Mouse (Mus musculus) cerebral cortex, adult 2 months (tissue): ENCODE results near the gene Wt1.

Experiments
- WGBS: fragments of 180-500 bp; shearing (Covaris S2); methylation state at CpG from one replicate; pipeline ENCODE4 v1.1.7; 2018; 5-methylcytosine and 5-hydroxymethylcytosine counted together

Gene Wt1

GRCm38 (mm10) chr2:105185140-105185539 is 58.8 kb downstream of the Wt1 start:
- 88% methylated on average over 3 of the region's 3 CpGs for WGBS

GRCm38 (mm10) chr2:105185768-105186529 is 59.6 kb downstream of the Wt1 start:
- WGBS, result 76% methylated on average over 13 of the region's 13 CpGs

- 80% methylated on average over 5 of the region's 5 CpGs for WGBS
These were observed 60.3 kb downstream of the Wt1 start for GRCm38 (mm10) chr2:105186591-105186990.

GRCm38 (mm10) chr2:105188182-105188581 is 61.9 kb downstream of the Wt1 start:
- 77% methylated on average over 10 of the region's 10 CpGs for WGBS

GRCm38 (mm10) chr2:105189352-105189751 is 63.0 kb downstream of the Wt1 start:
- WGBS, result 33% methylated on average over 5 of the region's 5 CpGs

GRCm38 (mm10) chr2:105200152-105200551 is 73.8 kb downstream of the Wt1 start:
- 58% methylated on average over 8 of the region's 8 CpGs for WGBS

GRCm38 (mm10) chr2:105206563-105207174 is 80.3 kb downstream of the Wt1 start:
- WGBS, result 93% methylated on average over 9 of the region's 9 CpGs

- 69% methylated on average over 7 of the region's 7 CpGs for WGBS
These were observed 86.5 kb downstream of the Wt1 start for GRCm38 (mm10) chr2:105212839-105213238.

- 54% methylated on average over 8 of the region's 8 CpGs for WGBS
These were observed 89.6 kb downstream of the Wt1 start for GRCm38 (mm10) chr2:105215914-105216313.

- WGBS, result 91% methylated on average over 5 of the region's 5 CpGs
These were observed 92.9 kb downstream of the Wt1 start for GRCm38 (mm10) chr2:105219229-105219628.

GRCm38 (mm10) chr2:105219664-105220063 is 93.3 kb downstream of the Wt1 start:
- WGBS, result 58% methylated on average over 8 of the region's 8 CpGs

- WGBS, result 70% methylated on average over 9 of the region's 9 CpGs
These were observed 94.5 kb downstream of the Wt1 start for GRCm38 (mm10) chr2:105220738-105221303.
